Mouse (Mus musculus) heart, embryonic 11.5 days (tissue): ENCODE data around the gene Pear1. TPM values are rescaled to one million over a fixed set of nuclear protein-coding genes. Genes with fewer than 3 reads are reported as not detected.

ENCODE experiments used
- ATAC-seq: fragments of 200-750 bp; cut with Nextera tagmentation; replicated peaks from 2 replicates; pipeline ENCODE4 v1.8.0; 2017; ENCODE audit warnings: moderate library complexity; ENCODE audit not compliant: insufficient number of reproducible peaks, low FRiP score, low TSS enrichment
- H3K27ac ChIP-seq: fragments of 300-500 bp; sonication (generic); 2 replicates; pipeline ENCODE4 v1.5.1; 2014; ENCODE audit warnings: mild to moderate bottlenecking, low read depth, low read length
- H3K27me3 ChIP-seq: fragments of 300-500 bp; sonication (generic); 2 replicates; pipeline ENCODE4 v1.6.1; 2014; ENCODE audit warnings: mild to moderate bottlenecking, low read length, mixed read lengths; ENCODE audit not compliant: control insufficient read depth, insufficient read depth
- H3K36me3 ChIP-seq: fragments of 300-500 bp; sonication (generic); 2 replicates; pipeline ENCODE4 v1.6.1; 2014; ENCODE audit warnings: mild to moderate bottlenecking, low read length, moderate library complexity, mixed read lengths; ENCODE audit not compliant: control insufficient read depth, insufficient read depth
- H3K4me1 ChIP-seq: fragments of 300-500 bp; sonication (generic); 2 replicates; pipeline ENCODE4 v1.6.1; 2014; ENCODE audit warnings: low read length; ENCODE audit not compliant: control insufficient read depth, insufficient read depth
- H3K4me2 ChIP-seq: fragments of 300-500 bp; sonication (generic); 2 replicates; pipeline ENCODE4 v1.6.1; 2014; ENCODE audit warnings: mild to moderate bottlenecking, moderate library complexity
- H3K4me3 ChIP-seq: fragments of 300-500 bp; sonication (generic); 2 replicates; pipeline ENCODE4 v1.5.1; 2014; ENCODE audit warnings: low read depth, low read length
- H3K9ac ChIP-seq: fragments of 300-500 bp; sonication (generic); 2 replicates; pipeline ENCODE4 v1.6.1; 2014; ENCODE audit warnings: mild to moderate bottlenecking, low read depth, low read length, moderate library complexity
- H3K9me3 ChIP-seq: fragments of 300-500 bp; sonication (generic); replicated peaks from 2 replicates; pipeline ENCODE4 v1.6.1; 2016; ENCODE audit warnings: low read length; ENCODE audit not compliant: control insufficient read depth
- WGBS: fragments of 180-500 bp; shearing (Covaris S2); extraction: QIAGEN DNeasy Blood & Tissue Kit; methylation state at CpG from one replicate; pipeline ENCODE4 v1.1.7; 2014; ENCODE audit not compliant: insufficient replicate concordance; 5-methylcytosine and 5-hydroxymethylcytosine counted together
- polyA plus RNA-seq: library from polyadenylated mRNA; unstranded; fragments of >200 nt; fragmentation: Nextera tagmentation; extraction: Ambion mirVana; gene quantifications from 2 replicates; pipeline ENCODE4 v1.2.1, GENCODE M21; 2014

Gene Pear1
- polyA plus RNA-seq, 1 experiment from 2014 or later: 12.1 TPM

DNA sequence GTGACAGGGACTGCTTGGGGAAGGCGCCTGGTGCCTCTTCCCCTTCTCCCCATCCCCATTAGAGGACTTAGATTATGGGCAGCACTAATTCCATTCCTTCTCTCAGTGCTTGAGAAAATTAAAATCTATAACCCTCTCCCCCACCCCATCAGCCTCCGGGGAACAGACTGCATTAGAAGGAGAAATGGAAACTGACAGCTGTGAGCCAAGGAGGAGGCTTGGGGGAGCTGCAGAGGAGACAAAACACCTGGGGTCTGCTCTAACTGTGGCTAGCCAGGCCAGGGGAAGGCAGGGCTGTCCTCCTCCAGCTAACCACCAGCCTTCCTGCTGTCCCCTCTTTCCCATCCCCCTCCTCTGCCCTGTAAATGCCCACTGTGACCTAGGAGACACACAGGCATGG lies 45.0 kb downstream of the Pear1 start:
- Histone ChIP-seq H3K9ac (no peak overlapping the region), H3K4me1 (no peaks in the 10 kb centered on the region), H3K36me3 (no peaks in the 10 kb centered on the region), H3K27me3 (peaks cover 68% of the 10 kb centered on the region), H3K27ac (no peak overlapping the region), H3K4me3 (no peak overlapping the region), H3K4me2 (0 out of 2 replicates have a peak overlapping the region, but pooled peaks have one; percentile 4), H3K9me3 (no peaks in the 10 kb centered on the region)
- no peak for ATAC-seq
- 47% methylated on average over 2 of the region's 2 CpGs for WGBS

DNA sequence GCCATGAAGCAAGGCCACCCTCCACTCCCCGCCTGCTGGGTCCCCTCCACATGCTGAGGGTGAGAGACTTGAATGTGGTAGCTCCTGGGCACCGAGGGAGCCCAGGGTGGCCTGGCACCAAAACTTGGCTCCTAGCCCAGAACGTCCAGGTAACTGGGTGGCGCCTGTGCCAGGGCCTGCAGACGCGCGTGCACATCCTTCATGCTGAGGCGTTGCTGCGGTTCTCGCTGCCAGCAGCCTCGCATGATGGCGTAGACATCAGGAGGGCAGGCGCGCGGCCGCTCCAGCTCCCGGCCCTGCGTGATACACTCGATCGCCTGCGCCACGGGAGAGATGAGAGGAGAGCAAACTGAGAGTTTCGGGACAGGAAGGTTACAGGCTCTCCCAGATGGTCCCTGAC lies 45.8 kb downstream of the Pear1 start:
- no peak overlapping the region for H3K4me2 ChIP-seq
- H3K9me3 ChIP-seq: no peaks in the 10 kb centered on the region
- no peak overlapping the region for H3K27ac ChIP-seq
- no peak for ATAC-seq
- no peaks in the 10 kb centered on the region for H3K36me3 ChIP-seq
- H3K27me3 ChIP-seq: peaks cover 68% of the 10 kb centered on the region
- H3K9ac ChIP-seq: no peak overlapping the region
- 56% methylated on average over 23 of the region's 23 CpGs for WGBS
- H3K4me3 ChIP-seq: no peak overlapping the region; the same call in 1 of the 2 replicates
- H3K4me1 ChIP-seq: no peaks in the 10 kb centered on the region

DNA sequence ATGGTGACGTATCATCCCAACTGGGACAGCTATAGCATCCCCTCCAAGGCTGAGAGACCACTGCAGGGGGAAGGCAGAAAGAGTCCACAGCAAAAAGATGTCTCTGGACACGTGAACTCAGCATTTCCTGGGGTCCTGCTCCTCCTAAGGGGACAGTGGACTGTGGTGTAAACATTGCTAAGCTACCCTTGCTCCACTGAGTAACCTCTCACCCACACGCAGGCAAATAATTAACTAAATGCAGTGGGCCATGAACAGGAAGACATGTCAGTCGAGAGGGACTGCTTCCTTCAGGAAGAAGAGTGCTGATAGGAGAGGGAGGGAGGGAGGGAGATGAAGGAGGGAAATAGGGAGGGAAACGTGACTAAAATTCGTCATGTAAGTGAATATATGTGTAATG lies 53.0 kb downstream of the Pear1 start:
- 47% methylated on average over 6 of the region's 6 CpGs for WGBS
- Histone ChIP-seq H3K4me2 (no peak overlapping the region), H3K27ac (no peak overlapping the region), H3K27me3 (peaks cover 48% of the 10 kb centered on the region), H3K4me3 (no peak overlapping the region), H3K36me3 (no peaks in the 10 kb centered on the region), H3K4me1 (no peaks in the 10 kb centered on the region), H3K9me3 (no peaks in the 10 kb centered on the region), H3K9ac (no peak overlapping the region)
- no peak for ATAC-seq

DNA sequence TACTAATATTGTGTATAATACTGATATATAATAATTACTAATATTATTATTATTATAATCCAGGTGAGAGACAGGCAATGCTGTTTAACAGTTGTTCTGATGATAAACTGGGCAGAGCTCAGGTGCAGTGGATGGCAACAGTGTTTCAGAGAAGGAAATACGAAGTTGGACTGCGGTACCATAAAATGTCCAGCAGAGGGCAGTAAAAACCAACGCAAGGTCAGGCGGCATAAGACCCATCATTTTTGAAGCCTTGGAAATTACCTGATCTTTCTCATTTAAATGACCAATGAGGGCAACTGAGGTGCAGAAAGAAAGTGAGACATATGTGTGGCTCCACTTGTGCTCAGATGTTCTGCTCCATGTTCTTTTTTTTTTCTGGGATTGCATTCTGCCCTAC lies 53.8 kb downstream of the Pear1 start:
- H3K4me3 ChIP-seq: no peak overlapping the region
- no peaks in the 10 kb centered on the region for H3K9me3 ChIP-seq
- no peak overlapping the region for H3K4me2 ChIP-seq
- peaks cover 40% of the 10 kb centered on the region for H3K27me3 ChIP-seq
- H3K27ac ChIP-seq: no peak overlapping the region
- 0% methylated on average over 4 of the region's 4 CpGs for WGBS
- H3K4me1 ChIP-seq: peaks cover 4% of the 10 kb centered on the region
- no peaks in the 10 kb centered on the region for H3K36me3 ChIP-seq
- no peak overlapping the region for H3K9ac ChIP-seq
- no peak for ATAC-seq

DNA sequence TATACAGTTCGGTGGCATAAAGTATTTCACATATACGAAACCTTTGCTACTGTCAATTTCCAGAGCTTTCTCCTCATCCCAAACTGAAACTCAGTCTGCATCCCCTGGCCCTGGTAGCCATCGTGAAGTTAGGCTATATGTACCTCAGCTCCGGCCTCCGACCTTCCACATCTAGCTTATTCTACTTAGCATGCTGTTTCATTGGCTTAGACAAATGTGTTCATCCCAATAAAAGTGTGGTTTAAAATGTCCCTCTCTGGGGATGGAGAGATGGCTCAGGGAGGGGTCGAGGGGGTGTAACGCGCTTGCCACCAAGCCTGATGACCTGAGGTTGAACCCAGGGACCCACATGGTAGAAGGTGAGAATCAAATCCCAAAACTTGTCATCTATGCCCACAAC lies 54.6 kb downstream of the Pear1 start:
- peaks cover 12% of the 10 kb centered on the region for H3K4me1 ChIP-seq
- no peak overlapping the region for H3K9ac ChIP-seq
- WGBS: 70% methylated on average over 8 of the region's 8 CpGs
- H3K36me3 ChIP-seq: no peaks in the 10 kb centered on the region
- H3K4me3 ChIP-seq: no peak overlapping the region
- no peak overlapping the region for H3K4me2 ChIP-seq
- H3K27me3 ChIP-seq: peaks cover 34% of the 10 kb centered on the region
- H3K27ac ChIP-seq: no peak overlapping the region
- no peak for ATAC-seq
- no peaks in the 10 kb centered on the region for H3K9me3 ChIP-seq

DNA sequence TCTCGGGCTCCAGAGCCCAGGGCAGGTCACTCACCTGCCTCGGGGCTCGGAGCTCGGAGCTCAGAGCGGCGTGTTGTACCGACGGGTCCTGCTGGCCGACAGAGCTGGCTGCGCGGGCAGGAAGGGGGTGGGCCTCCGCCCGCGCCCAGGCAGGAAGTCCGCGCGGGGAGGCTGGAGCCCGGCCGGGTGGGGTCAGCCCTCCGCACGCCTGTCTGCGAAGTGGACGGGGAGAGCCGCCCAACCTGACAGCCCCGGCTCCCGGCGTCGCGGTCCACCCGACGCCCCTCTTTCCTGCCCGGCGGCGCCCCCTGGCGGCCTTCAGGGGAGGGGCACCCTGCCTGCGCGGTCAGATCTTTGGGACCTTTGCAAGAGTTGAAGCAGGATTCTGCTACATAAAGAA lies 55.3 kb downstream of the Pear1 start:
- Histone ChIP-seq H3K4me2 (peak overlapping the region; percentile 60), H3K4me3 (peak overlapping the region; percentile 49), H3K9ac (peak overlapping the region; percentile 53), H3K36me3 (no peaks in the 10 kb centered on the region), H3K9me3 (no peaks in the 10 kb centered on the region), H3K4me1 (peaks cover 18% of the 10 kb centered on the region), H3K27me3 (peaks cover 31% of the 10 kb centered on the region), H3K27ac (peak overlapping the region; percentile 25)
- peak; percentile 78 for ATAC-seq
- WGBS: 1% methylated on average over 34 of the region's 37 CpGs

DNA sequence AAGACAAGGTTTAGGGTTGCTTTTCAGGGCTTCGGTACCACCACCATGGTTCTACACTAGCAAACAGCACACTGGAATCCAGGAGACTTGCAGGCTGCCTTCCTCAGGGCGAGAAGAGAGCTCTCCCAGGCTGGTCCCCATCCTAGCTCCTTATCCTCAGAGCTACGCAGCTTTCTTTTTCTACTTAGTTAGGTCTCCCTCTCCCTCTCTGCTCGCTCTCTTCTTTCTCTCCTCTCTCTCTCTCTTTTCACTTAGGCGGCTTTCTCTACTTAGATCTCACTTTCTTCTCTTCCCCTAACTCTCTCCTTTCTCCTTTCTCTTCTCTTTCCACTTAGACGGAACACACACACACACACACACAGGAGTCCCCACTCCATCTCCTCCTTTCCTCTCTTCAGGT lies 55.7 kb downstream of the Pear1 start:
- Histone ChIP-seq H3K27ac (peak overlapping the region; percentile 25), H3K9ac (peak overlapping the region; percentile 53), H3K4me3 (peak overlapping the region; percentile 49), H3K4me1 (peaks cover 22% of the 10 kb centered on the region), H3K9me3 (no peaks in the 10 kb centered on the region), H3K4me2 (peak overlapping the region; percentile 60), H3K27me3 (peaks cover 29% of the 10 kb centered on the region), H3K36me3 (no peaks in the 10 kb centered on the region)
- WGBS: 42% methylated on average over 6 of the region's 6 CpGs
- no peak for ATAC-seq

DNA sequence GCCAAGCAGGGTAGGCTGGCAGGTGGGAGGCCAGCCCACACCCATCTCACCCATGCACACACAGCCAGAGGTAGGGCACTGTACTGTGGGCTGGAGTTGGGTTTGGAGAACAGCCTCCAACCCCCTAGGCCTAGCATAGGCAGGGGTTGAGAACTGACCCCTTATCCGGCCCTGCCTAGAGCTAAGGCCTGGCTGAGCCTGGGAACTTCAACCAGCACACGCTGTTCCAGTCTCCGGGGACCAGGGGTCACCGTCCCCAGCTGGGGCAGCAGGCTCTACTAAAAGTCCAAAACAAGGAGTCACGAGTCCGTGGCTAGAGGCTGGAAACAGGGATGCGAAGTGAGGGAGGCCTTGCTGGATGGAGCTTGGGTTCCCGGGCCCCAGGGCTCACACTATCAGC lies 56.3 kb downstream of the Pear1 start:
- H3K27ac ChIP-seq: no peak overlapping the region
- H3K4me3 ChIP-seq: peak overlapping the region; percentile 49
- H3K9me3 ChIP-seq: no peaks in the 10 kb centered on the region
- WGBS: 57% methylated on average over 8 of the region's 8 CpGs
- peaks cover 25% of the 10 kb centered on the region for H3K27me3 ChIP-seq
- H3K9ac ChIP-seq: peak overlapping the region; percentile 53
- no peaks in the 10 kb centered on the region for H3K36me3 ChIP-seq
- ATAC-seq: no peak
- peak overlapping the region; percentile 60 for H3K4me2 ChIP-seq
- peaks cover 24% of the 10 kb centered on the region for H3K4me1 ChIP-seq

DNA sequence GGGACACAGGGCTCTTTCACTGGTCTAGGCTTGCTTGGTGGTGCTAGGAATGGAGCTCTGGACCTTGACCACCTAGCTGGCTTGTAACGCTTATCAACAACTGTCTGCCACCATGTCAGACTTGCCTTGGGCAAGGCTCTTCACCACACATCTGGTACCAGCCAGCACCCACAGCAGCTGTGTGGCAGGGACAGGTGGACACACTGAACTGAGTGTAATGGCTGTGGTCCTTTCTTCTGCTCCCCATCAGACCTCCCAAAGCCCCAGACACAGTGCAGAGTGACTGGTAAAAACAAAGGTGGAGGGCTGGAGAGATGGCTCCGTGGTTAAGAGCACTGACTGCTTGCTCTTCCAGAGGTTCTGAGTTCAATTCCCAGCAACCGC lies 57.8 kb downstream of the Pear1 start:
- Histone ChIP-seq H3K27ac (no peak overlapping the region), H3K9ac (no peak overlapping the region), H3K4me2 (no peak overlapping the region; the same call in 1 of the 2 replicates), H3K4me3 (no peak overlapping the region), H3K9me3 (no peaks in the 10 kb centered on the region), H3K36me3 (no peaks in the 10 kb centered on the region), H3K4me1 (peaks cover 24% of the 10 kb centered on the region), H3K27me3 (peaks cover 16% of the 10 kb centered on the region)
- WGBS: 71% methylated on average over 3 of the region's 3 CpGs
- no peak for ATAC-seq
